Mouse (Mus musculus): ENCODE data around the gene Cfap52. TPM values are rescaled to one million over a fixed set of nuclear protein-coding genes. Genes with fewer than 3 reads are reported as not detected.

Cfap52 gene
- polyA plus RNA-seq, 1 experiment from 2014 or later: 0.45 TPM

DNA sequence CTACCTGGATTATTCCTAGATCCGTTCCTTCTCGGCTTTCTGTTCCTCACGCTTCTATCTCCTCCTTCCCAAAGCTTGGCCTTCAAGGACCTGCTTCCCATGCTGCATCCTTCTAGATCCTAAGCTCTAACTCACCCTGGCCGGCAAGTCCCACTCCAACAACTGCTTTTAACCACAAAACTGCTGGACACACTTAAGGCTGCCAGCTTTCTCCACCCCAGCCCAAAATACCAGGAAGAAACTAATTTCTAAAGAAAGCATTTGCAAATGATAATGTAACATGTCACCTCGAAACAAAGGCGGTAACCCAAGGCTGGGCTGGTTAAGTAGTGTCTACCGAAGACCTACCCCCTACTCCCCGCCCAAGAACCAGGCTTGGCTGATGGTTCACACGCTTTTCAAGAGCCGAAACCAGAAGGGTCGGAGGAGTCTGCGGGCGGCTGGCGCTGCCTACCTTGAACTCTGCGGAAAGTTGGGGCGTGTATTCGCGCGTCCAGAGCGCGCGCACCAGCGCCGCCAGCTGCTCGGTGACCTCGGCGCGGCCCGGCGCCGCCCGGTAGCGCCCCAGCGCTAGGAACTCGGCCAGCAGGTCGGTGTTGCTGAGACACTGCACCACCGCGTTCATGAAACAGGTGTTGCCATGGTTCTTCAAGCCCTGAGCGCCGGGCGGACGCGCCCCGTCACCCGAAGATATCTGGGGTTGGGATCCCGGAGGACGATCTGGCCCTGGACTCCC lies 44.2 kb downstream of the Cfap52 start:
- peak overlapping the region; percentile 100 for H3K4me2 ChIP-seq (ENCODE audit: low read depth, low read length)
- no peaks in the 10 kb centered on the region for H3K36me3 ChIP-seq (ENCODE audit: control insufficient read depth, insufficient read depth)
- WGBS: 4% methylated on average over 47 of the region's 47 CpGs
- H3K9me3 ChIP-seq (replicated peaks; ENCODE audit: control insufficient read depth, low read length): no peaks in the 10 kb centered on the region
- peak overlapping the region; percentile 81 for H3K9ac ChIP-seq (ENCODE audit: low read length)
- peak overlapping the region; percentile 69 for H3K27ac ChIP-seq (ENCODE audit: low read length)
- peak; percentile 54; the same call in 1 of the 2 replicates for ATAC-seq (replicated peaks; ENCODE audit: extremely low read depth, insufficient read depth, low FRiP score)
- peaks cover 3% of the 10 kb centered on the region for H3K4me1 ChIP-seq (ENCODE audit: control insufficient read depth, insufficient read depth, low read length)
- peak overlapping the region; percentile 82 for H3K4me3 ChIP-seq (ENCODE audit: low read length)
- H3K27me3 ChIP-seq (ENCODE audit: control insufficient read depth, insufficient read depth, low read length): peaks cover 8% of the 10 kb centered on the region

- peak overlapping the region; percentile 82; the same call in 1 of the 2 replicates for H3K4me3 ChIP-seq (ENCODE audit: low read length)
- H3K4me2 ChIP-seq (ENCODE audit: low read depth, low read length): peak overlapping the region; percentile 100
- no peaks in the 10 kb centered on the region for H3K9me3 ChIP-seq (replicated peaks; ENCODE audit: control insufficient read depth, low read length)
- H3K4me1 ChIP-seq (ENCODE audit: control insufficient read depth, insufficient read depth, low read length): peaks cover 3% of the 10 kb centered on the region
- no peak overlapping the region for H3K9ac ChIP-seq (ENCODE audit: low read length)
- H3K27ac ChIP-seq (ENCODE audit: low read length): no peak overlapping the region
- no peaks in the 10 kb centered on the region for H3K36me3 ChIP-seq (ENCODE audit: control insufficient read depth, insufficient read depth)
- no peak for ATAC-seq (replicated peaks; ENCODE audit: extremely low read depth, insufficient read depth, low FRiP score)
- peaks cover 8% of the 10 kb centered on the region for H3K27me3 ChIP-seq (ENCODE audit: control insufficient read depth, insufficient read depth, low read length)
- 37% methylated on average over 9 of the region's 9 CpGs for WGBS
These were observed 45.1 kb downstream of the Cfap52 start for GRCm38 (mm10) chr11:67920226-67920960.

DNA sequence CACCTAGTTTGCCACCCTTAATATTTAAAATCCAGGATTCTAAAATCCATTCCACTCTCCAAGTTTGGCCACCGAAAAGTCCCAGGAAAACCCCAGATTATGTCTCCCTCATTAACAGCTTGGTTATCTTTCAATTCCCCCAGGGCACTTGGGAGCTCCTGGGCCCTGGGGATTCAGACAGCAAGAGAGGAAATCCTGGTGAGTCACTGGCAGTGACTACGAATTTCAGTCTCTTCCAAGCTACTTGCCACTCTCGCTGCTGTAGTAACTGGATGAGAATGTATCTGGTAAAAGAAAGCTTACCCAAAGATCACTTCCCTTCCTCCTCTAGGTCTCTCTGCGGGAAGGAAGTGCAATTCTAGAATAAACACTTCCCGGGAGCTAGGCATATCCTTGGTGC lies 45.9 kb downstream of the Cfap52 start:
- Histone ChIP-seq H3K4me3 (ENCODE audit: low read length) (no peak overlapping the region), H3K4me2 (ENCODE audit: low read depth, low read length) (no peak overlapping the region), H3K27me3 (ENCODE audit: control insufficient read depth, insufficient read depth, low read length) (peaks cover 8% of the 10 kb centered on the region), H3K27ac (ENCODE audit: low read length) (no peak overlapping the region), H3K36me3 (ENCODE audit: control insufficient read depth, insufficient read depth) (no peaks in the 10 kb centered on the region), H3K9ac (ENCODE audit: low read length) (no peak overlapping the region), H3K9me3 (replicated peaks; ENCODE audit: control insufficient read depth, low read length) (no peaks in the 10 kb centered on the region), H3K4me1 (ENCODE audit: control insufficient read depth, insufficient read depth, low read length) (peaks cover 3% of the 10 kb centered on the region)
- WGBS: 53% methylated on average over 5 of the region's 5 CpGs
- no peak for ATAC-seq (replicated peaks; ENCODE audit: extremely low read depth, insufficient read depth, low FRiP score)

DNA sequence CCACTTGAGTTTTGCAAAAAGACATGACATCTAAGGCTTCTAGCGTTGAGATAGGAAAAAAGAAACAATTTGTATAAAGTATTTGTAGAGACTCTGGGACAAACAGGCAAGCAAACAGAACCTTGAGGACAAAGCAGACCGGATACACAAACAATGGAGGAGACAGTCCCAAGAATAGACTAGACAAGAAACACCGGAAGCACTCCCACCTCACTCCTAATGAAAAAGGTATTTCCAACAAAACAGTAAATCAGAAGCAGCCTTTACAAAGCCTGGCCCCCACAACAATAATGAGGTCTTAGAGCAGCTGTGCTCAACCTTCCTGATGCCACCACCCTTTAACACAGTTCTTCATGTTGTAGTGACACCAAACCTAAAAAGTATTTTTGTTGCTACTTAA lies 48.3 kb downstream of the Cfap52 start:
- no peaks in the 10 kb centered on the region for H3K36me3 ChIP-seq (ENCODE audit: control insufficient read depth, insufficient read depth)
- no peak overlapping the region for H3K4me2 ChIP-seq (ENCODE audit: low read depth, low read length)
- WGBS: 68% methylated on average over 3 of the region's 3 CpGs
- H3K9ac ChIP-seq (ENCODE audit: low read length): no peak overlapping the region
- no peak for ATAC-seq (replicated peaks; ENCODE audit: extremely low read depth, insufficient read depth, low FRiP score)
- no peak overlapping the region for H3K27ac ChIP-seq (ENCODE audit: low read length)
- H3K4me3 ChIP-seq (ENCODE audit: low read length): no peak overlapping the region
- peaks cover 8% of the 10 kb centered on the region for H3K27me3 ChIP-seq (ENCODE audit: control insufficient read depth, insufficient read depth, low read length)
- H3K4me1 ChIP-seq (ENCODE audit: control insufficient read depth, insufficient read depth, low read length): no peaks in the 10 kb centered on the region; the same call in 1 of the 2 replicates
- no peaks in the 10 kb centered on the region for H3K9me3 ChIP-seq (replicated peaks; ENCODE audit: control insufficient read depth, low read length)

DNA sequence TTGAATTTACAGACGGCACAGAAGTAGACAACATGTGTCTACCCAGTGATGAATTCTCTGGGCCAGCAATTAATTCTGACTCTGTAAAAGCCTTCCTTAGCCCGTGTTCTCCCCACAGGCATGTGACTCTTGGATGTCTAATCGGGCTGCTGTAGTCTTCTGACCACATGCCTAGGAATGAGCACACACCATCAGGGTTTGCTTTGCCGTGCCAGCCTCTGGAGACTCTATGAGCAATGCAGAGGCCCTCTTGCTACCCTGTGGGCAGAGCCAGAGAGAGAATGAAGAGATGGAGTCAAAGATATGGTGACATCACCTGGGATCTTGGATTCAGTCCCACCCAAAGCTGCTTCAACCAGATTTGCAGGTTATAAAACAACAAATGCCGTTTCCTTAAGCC lies 54.4 kb downstream of the Cfap52 start:
- Histone ChIP-seq H3K4me3 (ENCODE audit: low read length) (no peak overlapping the region), H3K9me3 (replicated peaks; ENCODE audit: control insufficient read depth, low read length) (no peaks in the 10 kb centered on the region), H3K4me1 (ENCODE audit: control insufficient read depth, insufficient read depth, low read length) (no peaks in the 10 kb centered on the region; the same call in 1 of the 2 replicates), H3K27ac (ENCODE audit: low read length) (no peak overlapping the region), H3K36me3 (ENCODE audit: control insufficient read depth, insufficient read depth) (no peaks in the 10 kb centered on the region), H3K9ac (ENCODE audit: low read length) (no peak overlapping the region), H3K4me2 (ENCODE audit: low read depth, low read length) (no peak overlapping the region), H3K27me3 (ENCODE audit: control insufficient read depth, insufficient read depth, low read length) (no peaks in the 10 kb centered on the region)
- ATAC-seq (replicated peaks; ENCODE audit: extremely low read depth, insufficient read depth, low FRiP score): no peak
- WGBS: 87% methylated on average over 5 of the region's 5 CpGs

- Histone ChIP-seq H3K27me3 (ENCODE audit: control insufficient read depth, insufficient read depth, low read length) (no peaks in the 10 kb centered on the region), H3K36me3 (ENCODE audit: control insufficient read depth, insufficient read depth) (no peaks in the 10 kb centered on the region), H3K4me3 (ENCODE audit: low read length) (no peak overlapping the region), H3K4me1 (ENCODE audit: control insufficient read depth, insufficient read depth, low read length) (no peaks in the 10 kb centered on the region), H3K27ac (ENCODE audit: low read length) (no peak overlapping the region), H3K4me2 (ENCODE audit: low read depth, low read length) (no peak overlapping the region), H3K9me3 (replicated peaks; ENCODE audit: control insufficient read depth, low read length) (no peaks in the 10 kb centered on the region), H3K9ac (ENCODE audit: low read length) (no peak overlapping the region)
- no peak for ATAC-seq (replicated peaks; ENCODE audit: extremely low read depth, insufficient read depth, low FRiP score)
- 87% methylated on average over 4 of the region's 4 CpGs for WGBS
These were observed 61.7 kb downstream of the Cfap52 start for GRCm38 (mm10) chr11:67903756-67904155.

GRCm38 (mm10) chr11:67897064-67897560 lies 68.3 kb downstream of the Cfap52 start:
- peak; percentile 97 for ATAC-seq (replicated peaks; ENCODE audit: extremely low read depth, insufficient read depth, low FRiP score)
- H3K4me2 ChIP-seq (ENCODE audit: low read depth, low read length): peak overlapping the region; percentile 45
- H3K9ac ChIP-seq (ENCODE audit: low read length): no peak overlapping the region
- peak overlapping the region; percentile 81 for H3K27ac ChIP-seq (ENCODE audit: low read length)
- H3K9me3 ChIP-seq (replicated peaks; ENCODE audit: control insufficient read depth, low read length): no peaks in the 10 kb centered on the region
- no peak overlapping the region for H3K4me3 ChIP-seq (ENCODE audit: low read length)
- H3K4me1 ChIP-seq (ENCODE audit: control insufficient read depth, insufficient read depth, low read length): peaks cover 5% of the 10 kb centered on the region
- WGBS: 28% methylated on average over 8 of the region's 8 CpGs
- H3K27me3 ChIP-seq (ENCODE audit: control insufficient read depth, insufficient read depth, low read length): no peaks in the 10 kb centered on the region
- no peaks in the 10 kb centered on the region for H3K36me3 ChIP-seq (ENCODE audit: control insufficient read depth, insufficient read depth)

DNA sequence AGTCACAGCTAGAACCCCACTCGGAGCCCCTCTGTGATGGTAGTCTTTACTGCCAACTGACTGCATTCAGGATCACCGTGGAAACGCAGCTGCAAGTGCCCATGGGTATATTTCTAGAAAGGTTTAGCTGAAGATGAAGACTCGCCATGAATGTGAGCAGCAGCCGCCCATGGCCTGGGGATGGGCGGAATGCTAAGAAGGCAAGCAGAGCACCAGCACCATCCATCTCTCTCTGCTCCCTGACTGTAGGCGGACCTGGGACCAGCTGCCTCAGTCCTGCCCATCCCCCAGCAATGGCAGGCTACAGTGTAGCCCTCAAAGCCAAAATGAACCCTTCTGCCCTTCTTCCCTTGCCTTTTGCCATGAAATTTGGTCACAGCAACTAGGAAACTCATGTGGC lies 69.8 kb downstream of the Cfap52 start:
- WGBS: 80% methylated on average over 7 of the region's 7 CpGs
- Histone ChIP-seq H3K4me1 (ENCODE audit: control insufficient read depth, insufficient read depth, low read length) (peaks cover 5% of the 10 kb centered on the region), H3K36me3 (ENCODE audit: control insufficient read depth, insufficient read depth) (no peaks in the 10 kb centered on the region), H3K27me3 (ENCODE audit: control insufficient read depth, insufficient read depth, low read length) (no peaks in the 10 kb centered on the region), H3K27ac (ENCODE audit: low read length) (no peak overlapping the region), H3K9me3 (replicated peaks; ENCODE audit: control insufficient read depth, low read length) (no peaks in the 10 kb centered on the region), H3K4me3 (ENCODE audit: low read length) (no peak overlapping the region), H3K4me2 (ENCODE audit: low read depth, low read length) (no peak overlapping the region), H3K9ac (ENCODE audit: low read length) (no peak overlapping the region)
- ATAC-seq (replicated peaks; ENCODE audit: extremely low read depth, insufficient read depth, low FRiP score): no peak

DNA sequence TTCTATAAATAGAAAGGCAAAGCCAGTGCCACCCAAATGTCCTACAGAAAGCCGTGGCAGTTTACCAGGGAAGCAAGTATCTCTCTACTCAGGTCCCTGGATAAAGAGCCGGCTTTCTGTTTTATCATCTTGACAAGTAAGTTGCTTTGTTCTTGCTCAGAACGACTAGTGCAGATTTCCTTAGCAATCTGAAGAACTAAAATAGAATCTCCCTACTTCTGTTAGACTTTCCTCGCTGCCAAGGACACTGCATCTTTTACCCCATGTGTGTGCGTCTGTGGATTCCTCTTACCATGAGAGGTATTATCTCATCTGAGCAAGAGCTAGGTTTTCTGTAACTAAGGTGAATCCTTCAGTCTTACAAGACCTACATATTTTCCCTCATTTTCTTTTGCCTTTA lies 76.9 kb downstream of the Cfap52 start:
- Histone ChIP-seq H3K36me3 (ENCODE audit: control insufficient read depth, insufficient read depth) (no peaks in the 10 kb centered on the region), H3K27me3 (ENCODE audit: control insufficient read depth, insufficient read depth, low read length) (no peaks in the 10 kb centered on the region), H3K9me3 (replicated peaks; ENCODE audit: control insufficient read depth, low read length) (no peaks in the 10 kb centered on the region; the same call in 1 of the 2 replicates), H3K4me2 (ENCODE audit: low read depth, low read length) (0 out of 2 replicates have a peak overlapping the region, but pooled peaks have one; percentile 19), H3K4me1 (ENCODE audit: control insufficient read depth, insufficient read depth, low read length) (peaks cover 3% of the 10 kb centered on the region; the same call in 1 of the 2 replicates), H3K4me3 (ENCODE audit: low read length) (no peak overlapping the region), H3K27ac (ENCODE audit: low read length) (peak overlapping the region; percentile 20; the same call in 1 of the 2 replicates), H3K9ac (ENCODE audit: low read length) (no peak overlapping the region)
- no peak for ATAC-seq (replicated peaks; ENCODE audit: extremely low read depth, insufficient read depth, low FRiP score)
- whole genome bisulfite sequencing: 41% methylated on average over 5 of the region's 5 CpGs
